Mouse (Mus musculus): Measurements from ENCODE around the gene Krt90.

Gene Krt90

DNA sequence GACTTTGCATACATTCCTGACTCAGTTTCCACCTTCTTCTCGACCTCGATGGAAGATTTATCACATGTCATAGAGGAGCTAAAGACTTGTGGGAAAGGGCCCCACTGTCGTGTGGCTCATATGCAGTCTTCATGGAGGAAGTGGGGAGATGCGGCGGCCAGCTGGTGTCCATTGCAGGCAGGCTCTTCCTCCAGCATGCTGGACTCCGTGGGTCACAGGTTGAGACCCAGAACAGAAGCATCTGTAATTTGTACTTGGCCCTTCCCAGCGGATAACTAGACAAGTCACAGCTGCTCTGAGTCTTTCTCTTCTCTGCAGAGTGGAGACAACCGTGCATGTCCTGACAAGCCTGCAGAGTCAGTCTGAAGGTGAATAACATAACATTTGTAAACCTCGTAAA is 54.5 kb downstream of the Krt90 start:
- DNase-seq (ENCODE audit: low spot score): no peak

DNA sequence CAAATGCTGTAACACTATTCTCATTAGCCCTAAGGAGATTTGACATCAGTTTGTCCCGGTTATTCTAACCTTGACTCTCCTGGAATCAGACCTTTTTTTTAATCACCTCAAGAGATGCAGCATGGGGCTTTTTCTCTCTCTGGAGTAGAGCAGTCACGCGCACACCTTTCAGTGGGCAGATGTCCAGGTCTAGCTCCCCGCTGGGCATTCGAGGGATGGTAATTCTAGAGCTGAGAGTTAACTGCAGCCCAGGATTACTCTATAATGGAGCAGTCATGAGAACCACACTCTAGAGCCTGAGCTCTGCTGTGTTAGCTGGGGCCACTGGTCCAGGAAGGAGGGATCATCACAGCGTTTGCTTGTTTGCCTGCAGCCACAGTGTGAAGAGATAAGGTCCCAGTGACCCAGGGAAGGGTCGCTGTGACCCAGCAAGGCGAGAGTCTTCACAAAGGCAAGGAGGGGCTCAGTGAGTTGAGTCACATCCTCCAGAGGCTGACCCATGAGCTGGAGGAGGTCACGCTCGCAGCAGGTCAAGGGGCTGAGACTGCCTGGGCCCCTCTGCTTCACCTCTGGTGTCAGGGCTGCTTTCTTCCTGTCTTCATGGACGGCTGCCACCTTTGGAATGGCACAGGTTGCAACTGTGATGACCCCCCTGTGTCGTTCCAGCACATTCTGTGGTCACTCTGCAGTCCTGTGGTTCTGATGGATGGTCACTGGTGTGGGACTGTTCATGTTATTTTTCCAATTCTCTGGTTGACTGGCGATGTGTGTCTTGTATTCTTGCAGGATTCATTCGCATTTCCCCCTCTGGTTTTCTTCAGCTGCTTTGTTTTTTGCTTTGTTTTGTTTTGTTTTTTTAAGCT is 55.6 kb downstream of the Krt90 start:
- no peak for DNase-seq (ENCODE audit: low spot score)

Measured in ovary, postnatal 14 days (tissue).